Mouse (Mus musculus) mesoderm, embryonic 11.5 days (tissue): Measurements from ENCODE around the gene Slc30a5.
"Not testable (repeated sequence)": the region's sequence is repeated elsewhere in the genome, so short reads cannot be mapped to it uniquely, and the experiment has no call there.

Experiments used
- DNase-seq: peaks from one replicate; pipeline ENCODE4 v3.0.0-alpha.2; 2012; ENCODE audit warnings: low read depth, low spot score

Gene Slc30a5

DNA sequence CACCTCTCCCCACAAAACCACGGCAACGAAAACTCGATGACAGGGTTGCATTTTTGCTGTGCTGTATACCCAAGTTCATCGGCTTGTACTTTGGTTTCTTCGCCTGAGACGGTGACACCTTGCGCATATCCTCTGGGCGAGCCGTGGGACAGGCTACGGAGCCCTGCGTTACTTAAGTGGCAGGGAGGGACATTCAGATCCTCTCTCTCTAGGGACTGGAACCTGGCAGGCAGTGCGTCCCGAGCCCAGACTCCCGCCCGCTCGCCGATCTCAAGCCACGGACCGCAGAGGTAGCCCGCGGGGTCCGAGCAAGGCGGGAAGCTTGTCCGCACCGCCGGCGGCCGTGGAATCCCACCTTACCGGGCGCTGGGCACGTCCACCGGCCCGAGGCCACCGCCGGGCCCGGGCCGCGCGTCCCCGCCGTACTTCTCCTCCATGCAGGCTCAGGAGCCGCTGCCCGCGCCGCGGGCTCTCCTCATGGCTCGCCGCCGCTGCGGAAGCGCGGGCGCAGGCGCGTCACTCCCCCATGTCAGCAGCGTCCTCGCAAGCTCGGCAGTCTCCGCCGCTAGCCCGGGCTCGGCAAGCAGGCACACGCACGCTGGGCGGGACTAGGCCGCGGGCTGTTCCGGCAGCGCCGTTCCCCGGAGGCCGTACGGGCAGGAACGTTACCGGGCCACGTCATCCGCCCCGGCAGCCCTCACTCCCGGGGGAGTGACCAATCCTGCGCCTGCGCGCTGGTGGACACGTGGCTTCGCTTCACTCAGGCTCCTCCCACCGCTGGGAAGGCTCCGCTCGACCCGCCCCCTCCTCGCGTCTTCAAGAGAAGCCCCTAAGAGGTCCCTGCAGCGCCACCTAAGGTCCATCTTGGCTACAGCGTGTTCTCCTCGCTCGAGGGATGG lies at the start of gene Slc30a5:
Slc30a5 (minus strand) TSS at position 687 of the 899 bp plus-strand sequence.
- peak; percentile 100 for DNase-seq

DNA sequence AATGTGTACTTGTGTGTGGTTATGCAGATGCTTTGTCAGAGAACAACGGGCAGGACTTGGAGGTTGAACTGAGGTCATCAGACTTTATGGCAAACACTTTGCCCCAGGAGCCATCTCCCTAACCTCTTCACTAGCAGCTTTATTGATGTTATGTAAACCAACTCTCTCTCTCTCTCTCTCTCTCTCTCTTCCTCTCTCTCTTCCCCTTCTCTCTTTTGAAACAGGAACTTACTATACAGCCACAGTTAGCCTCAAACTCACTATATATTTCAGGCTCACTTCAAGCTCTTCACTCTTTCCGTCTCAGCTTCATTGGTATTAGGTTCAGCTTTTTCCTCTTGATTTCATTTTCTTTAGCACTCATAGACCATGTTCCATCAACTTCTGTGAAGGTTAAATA lies 48.7 kb upstream of the Slc30a5 start:
- DNase-seq = no peak

DNA sequence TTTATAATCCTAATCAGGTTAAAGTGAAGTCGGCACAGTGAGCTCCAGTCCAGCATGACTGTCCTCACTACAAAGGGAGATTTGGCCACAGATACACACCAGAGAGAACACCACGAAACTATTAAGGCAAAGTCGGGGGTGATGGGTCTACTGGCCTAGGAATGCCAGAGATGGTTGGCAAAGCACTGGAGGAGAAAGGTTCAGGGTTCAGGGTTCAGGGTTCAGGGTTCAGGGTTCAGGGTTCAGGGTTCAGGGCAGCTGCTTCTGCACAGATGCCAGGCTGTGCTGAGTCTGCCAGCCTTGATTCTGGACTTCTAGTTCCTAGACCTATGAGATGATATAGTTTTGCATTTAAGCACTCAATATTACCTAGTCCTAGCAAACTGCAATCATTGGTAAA lies 46.6 kb upstream of the Slc30a5 start:
- DNase-seq = no peak

DNA sequence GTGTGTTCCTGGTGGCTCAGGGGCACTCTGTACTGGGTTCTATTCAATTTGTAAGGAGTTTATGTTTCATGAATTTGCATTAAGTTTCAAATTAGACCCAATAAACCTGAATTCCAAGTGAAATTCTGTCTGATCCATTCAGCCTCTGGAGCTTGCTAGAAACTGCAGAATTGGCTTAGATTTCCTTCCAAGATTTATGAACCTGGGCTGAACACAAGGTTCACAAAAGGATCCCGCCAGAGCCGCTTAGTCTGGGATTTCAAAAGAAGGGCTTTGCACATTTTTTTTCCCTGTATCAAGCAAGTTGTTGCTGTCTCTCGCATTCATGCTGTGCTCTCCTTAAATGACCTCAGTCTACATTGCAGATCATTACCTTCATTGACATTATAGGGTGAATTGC lies 46.1 kb upstream of the Slc30a5 start:
- DNase-seq = no peak

DNA sequence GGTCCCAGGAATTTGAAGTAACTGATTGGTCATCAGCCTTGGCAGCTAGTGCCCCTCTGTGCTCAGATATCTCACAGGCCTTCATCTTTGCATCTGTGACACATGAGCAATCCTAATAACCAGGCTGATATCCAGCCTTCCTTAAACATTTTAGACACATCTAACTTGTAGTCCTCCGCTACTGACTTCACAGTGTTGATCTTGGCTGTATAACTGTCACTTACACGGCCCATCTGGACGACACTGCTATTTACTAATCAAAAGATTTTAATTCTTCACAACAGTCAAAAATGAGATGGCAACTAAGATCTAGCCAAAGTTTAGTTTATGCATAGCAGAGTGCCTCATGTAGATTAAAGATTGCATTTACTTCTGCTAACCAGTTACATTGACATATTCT lies 45.0 kb upstream of the Slc30a5 start:
- DNase-seq = no peak

DNA sequence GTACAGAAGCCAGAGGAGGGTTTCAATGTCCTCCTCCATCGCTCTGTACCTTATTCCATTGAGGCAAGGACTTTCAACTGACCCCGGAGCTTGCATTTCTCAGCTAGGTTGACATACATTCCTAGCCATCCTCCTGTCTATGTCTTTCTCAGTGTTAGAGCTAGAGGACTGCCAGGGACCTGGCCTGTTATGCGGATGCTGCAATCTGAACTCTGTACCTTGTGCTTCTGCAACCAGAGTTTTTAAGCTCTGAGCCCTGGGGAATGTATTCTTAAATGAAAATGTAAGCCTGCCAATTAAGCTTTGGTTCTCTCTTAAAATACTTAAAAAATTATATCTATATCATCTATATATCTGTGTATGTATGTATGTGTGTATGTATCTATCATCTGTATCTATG lies 44.5 kb upstream of the Slc30a5 start:
- no peak for DNase-seq

DNA sequence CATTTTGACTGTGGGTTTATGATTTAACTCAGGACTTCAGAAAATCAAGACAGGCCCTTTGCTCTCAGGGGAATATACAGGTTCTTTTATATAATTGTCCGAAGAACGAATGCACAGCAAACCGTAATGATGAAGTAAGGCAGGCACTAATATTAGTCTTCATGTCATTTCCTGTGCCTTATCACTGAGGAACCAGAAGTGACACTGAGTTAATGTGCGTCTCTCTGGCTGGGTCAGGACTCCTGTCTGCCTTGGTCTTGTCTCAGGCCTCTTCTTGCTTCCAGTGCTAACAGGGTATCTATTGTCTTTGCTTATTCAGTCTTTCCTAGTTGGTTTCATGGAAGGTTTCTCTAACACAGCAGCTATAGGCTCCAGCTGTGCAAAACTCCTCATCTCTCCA lies 41.9 kb upstream of the Slc30a5 start:
- DNase-seq = no peak

DNA sequence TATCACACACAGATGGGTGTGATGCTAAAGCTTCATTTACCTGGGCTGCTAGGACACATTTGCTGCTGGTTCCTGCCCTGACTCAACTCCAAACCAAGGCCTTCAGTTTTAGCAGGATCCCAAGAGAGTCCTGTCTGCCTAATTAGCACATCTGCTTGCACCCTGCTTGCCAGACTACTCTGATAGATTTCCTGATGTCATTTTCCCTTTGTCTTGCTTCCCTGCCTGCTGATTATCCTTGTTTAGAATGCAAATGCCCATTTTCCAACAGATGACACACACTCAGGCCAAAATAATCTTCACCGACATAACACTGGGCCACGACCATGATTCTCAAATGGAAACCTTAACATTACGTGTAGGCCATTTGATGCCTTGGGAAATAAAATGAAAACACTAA lies 41.4 kb upstream of the Slc30a5 start:
- DNase-seq = no peak

DNA sequence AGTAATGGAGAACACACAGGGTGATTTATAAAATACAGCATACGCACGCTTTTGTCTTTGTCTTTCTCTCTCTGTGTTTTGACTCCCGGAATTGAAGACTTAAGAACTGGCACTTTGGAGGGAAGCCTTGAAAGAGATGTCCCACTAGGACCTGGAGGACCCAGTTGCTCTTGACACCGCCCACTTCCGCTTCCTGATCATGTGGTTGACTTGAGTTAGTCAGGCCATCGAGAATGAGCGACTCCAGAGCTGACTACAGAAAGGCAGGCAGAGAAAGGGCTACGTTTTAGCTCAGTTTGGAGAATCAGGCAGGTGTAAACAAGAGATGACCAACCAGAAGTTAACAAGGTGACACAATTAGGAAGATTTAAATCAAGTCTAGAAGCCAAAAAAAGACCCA lies 40.3 kb upstream of the Slc30a5 start:
- no peak for DNase-seq

DNA sequence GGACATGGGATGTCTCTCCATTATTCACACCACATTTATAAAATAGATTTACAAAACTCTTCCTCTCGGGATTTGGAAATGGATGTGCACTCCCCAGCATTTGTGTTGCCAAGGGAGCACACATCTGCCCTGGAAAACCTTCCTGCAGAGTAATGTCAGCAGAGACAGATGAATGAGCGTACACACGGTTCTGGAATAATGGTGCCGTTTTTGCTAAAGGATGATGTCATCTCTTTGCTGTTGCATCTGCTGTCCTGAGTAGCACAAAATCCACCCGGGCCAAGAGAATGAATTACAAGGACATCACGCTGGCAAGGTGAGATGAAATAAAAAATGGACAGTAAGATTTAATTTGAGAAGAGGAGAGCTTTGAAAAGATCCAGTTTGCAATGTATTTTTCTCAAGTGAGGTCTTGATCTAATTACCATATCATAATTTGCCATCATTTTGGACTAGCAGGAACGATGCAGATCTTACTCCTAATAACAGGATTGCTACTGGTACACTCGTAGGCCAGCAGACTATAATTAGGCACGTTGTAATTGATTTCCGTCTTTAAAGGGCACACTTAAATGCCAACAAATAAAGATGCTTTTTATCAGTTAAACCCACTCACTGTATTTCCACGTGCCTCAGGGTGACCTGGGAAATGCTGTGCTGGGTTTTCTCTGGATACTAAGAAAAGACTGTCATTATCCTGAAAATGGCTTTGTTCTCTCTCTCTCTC lies 38.4 kb upstream of the Slc30a5 start:
- DNase-seq = no peak

DNA sequence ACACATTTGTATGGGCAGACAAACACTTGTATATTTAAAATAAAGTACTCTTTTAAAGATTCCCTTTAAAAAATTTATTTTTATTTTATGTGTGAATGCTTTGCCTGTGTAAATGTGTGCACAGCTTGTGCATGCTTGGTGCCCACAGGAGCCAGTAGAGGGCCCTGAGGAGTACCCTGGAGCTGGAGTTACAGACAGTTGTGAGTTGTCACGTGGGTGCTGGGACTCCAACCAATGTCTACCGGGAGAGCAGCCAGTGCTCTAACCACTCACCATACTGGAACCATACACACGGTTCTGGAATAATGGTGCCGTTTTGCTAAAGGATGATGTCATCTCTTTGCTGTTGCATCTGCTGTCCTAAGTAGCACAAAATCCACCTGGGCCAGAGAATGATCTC lies 36.6 kb upstream of the Slc30a5 start:
- DNase-seq = no peak

DNA sequence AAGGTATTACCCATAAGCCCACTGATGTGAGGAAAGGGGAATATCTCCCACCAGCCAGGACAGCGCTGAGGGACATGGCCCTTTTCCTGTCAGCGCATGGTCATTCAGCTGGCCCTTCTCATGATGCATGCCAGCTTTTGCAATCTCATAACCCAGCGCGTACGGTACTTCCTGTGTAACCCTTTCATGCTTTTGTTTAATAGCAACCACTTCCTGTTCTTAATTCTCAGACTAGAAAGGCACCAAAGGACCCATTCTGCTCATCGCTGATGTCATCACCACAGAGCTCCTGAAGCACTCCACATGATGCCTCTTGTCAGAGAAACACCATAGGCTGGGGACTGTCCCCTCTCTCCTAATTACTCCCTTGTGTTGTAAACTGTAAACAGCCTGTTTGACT lies 33.1 kb upstream of the Slc30a5 start:
- DNase-seq = no peak

DNA sequence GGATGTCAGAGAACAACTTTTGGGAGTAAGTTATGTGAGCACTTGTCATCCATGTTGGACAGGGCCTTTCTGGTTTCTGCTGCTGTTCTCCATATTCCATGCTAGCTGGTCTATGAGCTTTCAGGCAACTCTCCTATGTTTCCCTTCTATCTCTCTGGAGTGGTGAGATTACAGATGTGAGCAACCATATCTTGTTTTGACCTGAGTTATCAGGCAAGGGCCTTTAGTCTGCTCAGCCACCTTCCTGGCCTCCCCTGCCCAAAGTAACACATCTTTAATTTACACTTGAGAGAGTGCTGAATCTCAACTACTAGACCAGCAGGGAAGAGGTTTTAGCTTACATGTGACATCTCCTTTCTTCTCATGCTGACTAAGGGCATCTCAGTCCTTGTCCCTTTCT lies 32.5 kb upstream of the Slc30a5 start:
- no peak for DNase-seq

DNA sequence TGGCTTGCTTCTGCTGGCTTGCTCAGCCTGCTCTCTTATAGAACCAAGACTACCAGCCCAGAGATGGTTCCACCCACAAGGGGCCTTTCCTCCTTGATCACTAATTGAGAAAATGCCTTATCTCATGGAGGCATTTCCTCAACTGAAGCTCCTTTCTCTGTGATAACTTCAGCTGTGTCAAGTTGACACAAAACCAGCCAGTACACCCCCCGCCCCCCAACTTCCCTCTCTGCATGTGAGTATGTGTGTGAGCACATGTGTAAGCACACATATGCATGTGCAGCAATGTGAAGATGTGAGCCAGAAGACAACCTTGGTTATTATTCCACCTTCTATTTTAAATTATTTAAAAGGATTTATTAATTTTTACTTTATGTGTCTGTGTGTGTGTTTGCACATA lies 30.7 kb upstream of the Slc30a5 start:
- DNase-seq = not testable (repeated sequence)

DNA sequence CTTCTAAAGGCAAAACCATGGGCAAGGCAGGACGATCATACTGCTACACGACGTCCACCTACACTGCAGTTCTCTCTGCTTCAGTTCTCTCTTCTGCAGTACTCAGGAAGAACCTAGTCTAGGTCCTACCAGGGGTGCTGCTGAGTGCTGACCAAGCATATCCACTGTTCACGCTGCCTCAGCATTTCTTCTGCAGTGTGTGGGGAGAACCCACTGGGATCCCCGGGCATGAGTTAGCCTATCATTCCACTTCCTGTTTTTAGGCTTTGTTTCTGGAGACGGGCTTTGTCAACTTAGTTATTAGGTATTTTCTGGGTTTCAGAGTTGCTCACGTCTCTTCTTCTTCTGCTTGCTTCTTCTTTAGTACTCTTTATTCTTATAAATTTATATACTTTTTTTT lies 25.9 kb upstream of the Slc30a5 start:
- no peak for DNase-seq

DNA sequence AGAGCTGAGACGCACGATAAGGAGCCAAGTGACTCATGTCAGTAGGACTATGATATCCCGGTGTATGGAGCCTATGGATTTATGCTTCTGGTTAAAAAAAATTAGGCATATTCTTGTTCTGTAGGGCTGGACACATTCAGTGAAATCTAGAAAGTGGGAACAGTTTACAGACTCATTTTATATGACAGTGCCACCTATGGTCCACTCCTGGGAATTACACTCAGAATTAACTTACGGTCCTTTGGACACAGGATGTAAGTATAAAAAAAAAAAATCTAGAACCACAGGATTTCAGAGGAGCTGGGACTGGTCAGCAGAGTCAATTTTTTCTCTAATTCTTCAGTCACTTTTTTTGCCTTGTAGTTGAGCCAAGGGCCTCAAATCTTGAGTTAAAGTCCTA lies 20.9 kb upstream of the Slc30a5 start:
- DNase-seq = peak; percentile 66

DNA sequence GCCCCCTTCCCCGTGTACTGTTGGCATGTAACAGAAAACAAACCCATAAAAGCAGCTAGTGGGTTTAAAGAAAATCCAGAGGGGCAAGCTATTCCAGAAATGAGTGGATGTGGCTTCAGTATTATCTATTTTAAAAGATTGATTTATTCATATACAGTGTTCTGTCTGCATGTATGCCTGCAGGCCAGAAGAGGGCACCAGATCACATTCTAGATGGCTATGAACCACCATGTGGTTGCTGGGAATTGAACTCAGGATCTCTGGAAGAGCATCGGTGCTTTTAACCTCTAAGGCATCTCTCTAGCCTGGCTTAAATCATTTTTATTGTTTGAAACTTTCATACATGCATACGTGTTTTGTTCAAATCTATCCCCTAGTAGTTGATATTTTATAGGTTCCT lies 19.9 kb upstream of the Slc30a5 start:
- no peak for DNase-seq

DNA sequence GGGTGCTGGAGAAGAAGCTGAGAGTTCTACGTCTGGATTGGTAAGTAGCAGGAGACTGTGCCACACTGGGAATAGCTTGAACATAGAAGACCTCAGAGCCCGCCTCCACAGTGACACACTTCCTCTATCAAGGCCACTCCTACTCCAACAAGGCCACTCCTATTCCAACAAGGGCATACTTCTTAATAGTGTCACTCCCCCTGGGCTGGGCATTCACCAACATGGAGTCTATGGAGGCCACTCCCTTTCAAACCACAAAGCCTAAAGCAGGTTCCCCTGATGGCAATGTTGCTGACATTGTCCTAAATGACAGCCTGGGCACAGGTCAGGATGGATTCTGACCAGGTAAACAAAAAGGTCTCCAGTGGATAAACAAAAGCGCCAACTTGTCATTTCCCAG lies 15.9 kb upstream of the Slc30a5 start:
- DNase-seq = no peak

DNA sequence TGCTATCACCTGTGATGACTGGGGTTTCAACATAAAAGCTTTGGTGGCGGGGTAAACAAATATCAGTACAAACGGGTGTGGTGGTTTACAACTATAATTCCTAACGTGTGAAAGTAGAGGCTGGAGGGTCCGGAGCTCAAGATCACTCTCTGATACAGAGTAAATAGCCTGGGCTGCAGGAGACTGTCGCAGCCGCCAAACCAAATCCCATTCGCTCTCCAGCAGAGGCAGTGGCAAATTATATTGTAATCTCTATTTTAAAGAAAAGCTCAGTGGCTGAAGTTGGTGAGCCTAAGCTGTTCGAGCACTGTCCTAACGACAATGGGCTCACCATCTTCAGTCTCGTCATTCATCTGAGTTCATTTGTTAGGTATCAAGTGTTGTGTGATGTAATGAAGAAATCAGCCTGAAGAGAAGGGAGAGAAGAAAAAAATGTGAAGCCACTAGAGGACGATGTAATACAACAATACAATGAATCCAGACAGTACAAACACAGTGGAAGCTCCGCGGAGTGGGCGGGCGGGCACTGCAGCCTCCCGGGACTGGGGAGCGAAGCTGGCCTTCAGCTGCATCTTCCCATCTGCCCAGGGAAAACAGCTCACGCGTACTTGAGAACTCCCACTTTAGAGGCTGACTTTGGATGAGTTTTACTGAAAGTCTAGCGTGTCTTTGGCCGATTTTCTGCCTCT lies 13.8 kb upstream of the Slc30a5 start:
- no peak for DNase-seq

DNA sequence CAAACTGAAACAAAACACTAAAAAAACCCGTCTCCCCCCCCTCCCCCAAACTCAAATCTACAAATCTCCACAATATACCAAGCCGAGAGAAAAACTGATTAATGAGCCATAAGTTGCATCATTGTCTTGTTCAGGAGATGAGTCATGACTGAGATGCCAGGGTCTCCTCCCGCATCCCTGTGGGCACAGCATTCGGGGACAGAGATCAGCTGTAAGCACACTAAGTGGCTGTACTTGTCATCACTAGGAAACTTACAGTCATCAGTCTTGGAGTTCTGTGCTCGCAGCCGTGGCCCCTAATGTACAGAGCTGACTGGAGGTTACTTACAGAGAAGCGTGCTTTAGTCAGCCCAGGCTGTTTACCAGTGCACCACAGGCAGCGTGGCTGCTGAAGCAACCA lies 13.0 kb upstream of the Slc30a5 start:
- no peak for DNase-seq

DNA sequence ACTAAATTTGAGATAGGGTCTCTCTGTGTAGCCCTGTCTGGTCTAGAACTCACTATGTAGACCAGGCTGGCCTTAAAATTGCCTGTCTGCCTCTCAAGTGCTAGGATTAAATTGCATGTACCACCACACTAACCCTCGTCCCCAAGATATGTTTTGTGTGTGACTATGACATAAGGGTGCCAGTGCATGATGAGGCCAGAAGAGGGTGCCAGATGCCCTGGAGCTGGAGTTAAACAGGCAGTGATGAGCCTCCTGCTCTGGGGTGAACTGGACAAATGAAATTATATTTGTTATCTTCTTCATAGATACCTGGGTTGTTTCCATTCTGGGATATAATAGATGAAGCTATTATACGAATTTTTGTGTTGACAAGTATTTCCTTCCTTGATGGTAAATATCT lies 10.7 kb upstream of the Slc30a5 start:
- no peak for DNase-seq

DNA sequence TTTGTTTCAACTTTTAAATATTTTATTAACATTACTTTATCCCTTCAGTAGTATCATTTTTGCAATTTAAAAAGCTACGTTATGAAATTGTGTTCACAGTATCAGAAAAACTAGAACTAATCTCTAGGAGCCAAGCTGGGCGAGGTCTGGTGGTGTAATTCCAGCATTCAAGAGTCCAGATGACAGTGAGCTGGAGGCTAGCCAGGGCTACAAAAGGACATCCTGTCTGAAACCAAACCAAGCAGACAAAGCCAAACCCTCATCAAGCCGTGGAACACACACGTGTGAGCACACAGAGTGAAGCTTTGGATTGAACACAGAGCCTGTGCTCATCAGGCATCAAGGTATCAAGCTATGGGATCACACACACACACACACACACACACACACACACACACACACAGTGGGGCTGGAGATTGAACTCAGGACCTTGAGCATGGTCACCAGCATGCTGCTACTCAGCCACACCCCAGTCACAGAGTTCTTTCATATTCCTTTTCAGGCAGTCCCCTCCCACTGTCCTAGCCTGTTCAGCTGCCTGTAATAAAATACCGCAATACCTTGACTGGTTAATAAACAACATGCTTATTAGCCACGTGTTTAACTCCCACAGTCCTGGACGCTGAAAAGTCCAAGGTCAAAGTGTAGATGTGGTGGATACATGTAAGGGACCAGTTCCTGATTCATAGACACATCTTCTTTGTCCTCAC lies 9.9 kb upstream of the Slc30a5 start:
- no peak for DNase-seq
